Mouse (Mus musculus) retina, postnatal 7 days (tissue): ENCODE results near the gene Josd2.

Experiments used
- DNase-seq: peaks from one replicate; pipeline ENCODE4 v3.0.0-alpha.2; 2012; ENCODE audit warnings: low read depth, low spot score

The Josd2 gene

DNA sequence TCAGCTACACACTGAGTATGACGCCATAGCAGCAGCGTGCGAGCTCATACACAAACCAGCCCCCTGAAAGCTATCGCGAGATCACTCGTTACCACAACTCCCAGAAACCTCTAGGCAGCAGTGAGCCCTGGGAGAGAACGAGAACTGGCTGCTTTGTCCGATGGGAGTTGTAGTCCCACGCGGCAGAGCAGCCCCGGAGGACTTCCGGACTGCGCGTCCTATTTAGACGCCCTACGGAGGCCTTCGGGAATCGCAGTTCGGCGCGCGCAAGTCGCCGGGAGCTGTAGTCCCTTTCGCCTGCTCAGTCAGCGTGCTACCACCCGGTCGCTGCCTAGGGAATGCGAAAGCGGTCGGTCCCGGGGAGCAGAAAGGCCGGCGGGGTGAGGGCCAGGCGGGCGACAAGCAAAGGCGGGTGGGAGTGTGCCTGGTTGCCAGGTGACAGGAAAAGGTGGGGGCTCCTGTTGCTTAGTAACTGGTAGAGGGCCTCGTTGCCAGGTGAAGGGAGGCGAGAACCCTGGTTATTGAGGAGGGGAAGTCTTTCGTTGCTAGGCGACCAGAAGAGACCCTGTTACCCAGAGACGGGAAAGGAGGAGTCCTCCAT is at the start of gene Josd2:
TSS of gene Josd2 (plus strand) at position 170 of the 601 bp plus-strand sequence.
- peak; percentile 92 for DNase-seq

DNA sequence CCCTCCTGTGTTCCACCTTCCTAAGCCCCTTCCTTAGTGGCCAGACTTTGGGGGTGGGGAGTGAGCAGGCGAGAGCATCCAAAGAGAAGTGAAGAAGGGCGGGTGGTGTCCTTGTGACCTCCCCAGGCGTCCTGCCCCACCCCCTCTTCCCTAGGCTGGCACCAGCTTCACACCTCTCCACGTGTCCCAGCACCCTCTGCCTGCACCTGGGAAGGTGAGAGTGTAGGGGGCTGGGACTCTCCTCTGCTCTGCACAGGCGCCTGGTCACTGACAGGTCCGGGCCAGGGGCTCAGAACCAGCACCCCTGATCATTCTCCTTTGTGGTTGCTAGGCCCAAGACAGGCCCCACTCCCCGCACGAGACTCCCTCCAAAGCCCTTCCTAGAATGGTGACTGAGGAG is 40.1 kb upstream of the Josd2 start:
- no peak for DNase-seq

DNA sequence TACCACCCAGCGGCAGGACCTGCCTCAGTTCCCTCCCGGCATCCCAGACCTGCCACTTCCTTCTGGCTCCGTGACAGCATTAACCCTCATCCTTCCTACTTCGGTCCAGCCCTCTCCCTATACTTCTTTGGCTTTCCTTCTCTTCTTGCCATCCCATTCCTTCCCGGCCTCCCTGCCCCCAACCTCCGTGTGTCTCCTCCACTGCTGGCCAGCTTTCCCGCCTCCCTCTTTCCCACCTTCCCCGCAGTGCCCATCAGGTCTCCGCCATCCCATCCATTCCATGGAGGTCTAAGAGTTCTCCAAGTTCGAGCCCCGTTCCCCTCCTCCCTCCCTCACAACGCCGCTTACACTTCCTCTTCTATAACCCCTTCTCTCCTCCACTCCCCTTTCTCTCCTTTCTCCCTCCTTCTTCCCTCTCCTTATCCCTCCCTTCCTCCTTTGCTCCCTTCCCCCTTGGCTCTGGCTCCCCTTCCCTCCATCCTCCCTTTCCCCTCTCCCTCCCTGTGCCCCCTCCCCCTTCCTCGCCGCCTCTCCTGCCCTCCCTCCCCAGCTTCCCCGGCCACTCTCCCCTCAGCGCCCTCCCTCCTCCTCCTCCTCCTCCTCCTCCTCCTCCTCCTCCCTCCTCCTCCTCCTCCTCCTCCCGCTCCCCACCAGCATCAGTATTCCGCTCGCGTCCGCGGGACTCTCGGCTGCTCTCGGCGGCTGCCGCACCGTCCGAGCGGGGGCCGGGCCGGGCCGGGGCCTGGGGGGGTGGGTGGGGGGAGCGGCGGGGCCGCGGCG is 39.4 kb upstream of the Josd2 start:
- DNase-seq = no peak

DNA sequence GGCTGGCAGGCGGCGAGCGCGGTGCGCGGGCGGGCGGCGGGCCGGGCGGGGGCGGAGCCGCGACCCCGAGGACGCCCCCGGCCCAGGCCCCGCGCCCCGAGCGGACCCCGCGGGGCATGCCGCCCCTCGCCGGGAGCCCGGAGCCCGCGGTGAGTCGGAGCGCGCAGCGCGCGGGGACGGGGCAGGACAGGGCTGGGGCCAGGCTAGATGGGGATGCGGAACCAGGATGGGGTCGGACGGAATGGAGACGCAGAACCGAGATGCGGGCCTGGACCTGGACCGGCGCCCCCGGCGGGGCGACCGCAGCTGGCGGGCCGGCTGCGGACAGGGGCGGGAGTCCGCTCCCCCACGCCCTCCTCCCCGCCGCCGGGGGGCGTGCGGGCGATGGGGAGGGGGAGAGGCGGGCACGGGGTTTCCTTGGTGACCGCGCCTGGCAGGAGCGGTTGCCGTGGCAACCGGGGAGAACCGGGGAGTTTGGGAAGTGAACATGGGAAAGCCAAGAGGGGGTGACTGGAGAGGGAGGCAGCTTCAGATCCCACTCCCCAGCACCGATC is 38.7 kb upstream of the Josd2 start, which contains the start of gene Lrrc4b:
TSS of gene Lrrc4b (plus strand) at position 51 of the 554 bp plus-strand sequence.
- no peak for DNase-seq

DNA sequence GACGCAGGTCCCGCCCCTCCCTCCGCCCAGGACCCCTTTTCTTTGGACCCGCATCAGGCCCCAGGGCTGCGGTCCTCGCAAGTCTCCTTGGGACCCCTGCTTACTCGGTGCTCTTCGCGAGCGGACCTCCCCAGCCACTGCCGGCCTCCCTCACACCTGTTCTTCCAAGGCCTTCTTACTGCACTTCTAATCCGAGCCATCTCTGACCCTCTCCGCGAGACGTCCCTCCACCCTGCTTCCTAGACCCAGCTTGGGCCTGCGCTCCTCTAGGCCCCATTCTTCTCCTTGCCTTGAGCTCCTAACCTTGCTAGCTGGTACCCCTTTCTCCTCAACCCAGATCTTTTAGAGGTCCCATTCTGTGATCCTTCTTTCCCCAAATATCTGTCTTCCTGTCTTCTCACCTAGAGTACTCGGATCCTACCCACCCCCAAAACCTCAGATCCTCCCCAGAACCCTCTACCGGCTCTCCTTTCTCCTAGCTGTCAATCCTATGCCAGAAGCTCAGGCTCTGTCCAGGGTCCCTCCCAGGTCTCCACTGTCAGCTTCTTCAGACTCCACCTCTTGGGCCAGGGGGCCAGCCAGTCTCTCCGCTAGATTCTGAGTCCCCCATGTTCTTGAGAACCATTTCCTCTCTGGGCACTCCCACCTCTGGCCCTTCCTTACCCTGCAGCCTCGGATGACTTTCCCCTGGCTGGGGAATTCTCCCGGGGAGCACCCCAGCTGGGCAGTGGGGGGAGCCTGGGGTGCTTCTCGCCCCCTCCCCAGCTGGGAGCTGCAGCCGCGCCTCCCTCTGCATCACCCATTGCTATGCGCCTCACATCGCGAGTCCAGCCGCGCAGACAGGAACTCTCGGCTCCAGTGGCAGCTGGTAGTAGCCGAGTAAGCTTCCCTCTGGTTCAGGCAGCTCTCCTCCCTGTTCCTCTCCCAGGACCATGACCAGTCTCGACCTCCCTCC is 38.0 kb upstream of the Josd2 start:
- no peak for DNase-seq

DNA sequence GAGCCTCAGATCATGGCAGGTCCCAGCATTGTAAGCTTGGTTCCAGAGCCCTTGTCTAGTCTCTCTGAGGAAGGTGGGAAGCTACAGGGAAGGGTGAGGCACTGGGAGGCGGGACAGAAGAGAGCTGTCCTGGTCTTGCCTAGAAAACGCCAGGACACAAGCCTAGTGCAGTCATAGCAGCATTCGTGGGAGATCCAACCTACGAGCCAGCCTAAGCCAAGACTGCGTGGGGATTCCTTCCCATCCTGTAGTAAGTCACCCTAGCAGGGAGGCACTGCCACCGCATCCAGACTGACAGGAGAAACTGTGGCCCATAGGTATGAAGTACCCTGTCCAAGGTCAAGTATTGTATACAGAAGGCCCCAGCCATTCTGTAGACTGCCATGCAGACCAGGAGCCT is 35.2 kb upstream of the Josd2 start:
- no peak for DNase-seq

DNA sequence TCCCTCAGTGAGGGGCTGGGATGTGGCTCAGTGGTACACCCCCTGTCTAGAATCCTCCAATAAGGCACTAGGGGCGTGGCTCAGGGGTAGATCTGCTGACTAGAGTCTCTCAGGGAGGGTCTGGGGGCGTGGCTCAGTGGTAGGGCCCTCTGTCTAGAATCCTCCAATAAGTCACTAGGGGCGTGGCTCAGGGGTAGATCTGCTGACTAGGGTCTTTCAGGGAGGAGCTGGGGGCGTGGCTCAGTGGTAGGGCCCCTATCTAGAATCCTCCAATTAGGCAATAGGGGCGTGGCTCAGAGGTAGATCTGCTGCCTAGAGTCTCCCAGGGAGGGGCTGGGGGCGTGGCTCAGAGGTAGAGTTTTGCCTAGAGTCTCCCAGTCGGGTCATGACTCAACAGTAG is 34.4 kb upstream of the Josd2 start:
- DNase-seq = no peak

DNA sequence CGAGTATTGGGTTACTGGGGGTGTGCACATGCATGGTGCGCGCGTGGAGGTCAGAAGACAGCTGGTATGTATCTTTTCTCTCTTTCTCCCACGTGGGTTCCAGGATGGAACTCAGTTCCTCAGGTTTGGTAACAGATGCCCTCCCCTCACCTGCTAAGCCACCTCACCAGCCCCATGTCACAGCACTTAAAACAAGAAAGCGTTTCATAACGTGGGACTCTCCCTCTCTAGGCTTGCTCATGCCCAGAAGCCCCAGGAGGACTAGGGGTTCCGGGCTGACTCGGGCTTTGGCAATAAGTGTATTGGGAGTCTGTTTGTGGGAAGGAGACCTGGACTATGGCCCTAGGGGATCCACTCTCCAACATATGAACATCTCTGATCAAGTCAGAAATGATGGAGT is 33.7 kb upstream of the Josd2 start:
- DNase-seq = no peak

DNA sequence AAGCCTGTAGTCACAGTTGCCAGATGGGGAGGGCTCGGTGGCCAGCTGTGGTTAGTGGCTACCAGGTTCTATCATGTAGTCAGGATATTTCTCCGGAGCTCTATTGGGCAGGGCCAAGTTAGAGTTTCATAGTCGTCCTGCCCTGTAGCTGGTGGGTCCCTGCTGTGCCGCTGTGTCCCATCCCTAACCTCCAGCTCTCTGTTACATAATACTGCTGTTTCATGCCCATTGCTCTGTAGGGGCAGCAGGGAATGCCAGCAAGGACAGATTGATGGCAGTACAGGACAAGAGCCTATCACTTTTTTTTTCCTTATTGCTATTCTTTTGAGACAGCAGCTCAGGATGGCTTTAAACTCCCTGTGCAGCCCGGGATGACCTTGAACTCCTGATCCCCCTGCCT is 32.0 kb upstream of the Josd2 start:
- no peak for DNase-seq

DNA sequence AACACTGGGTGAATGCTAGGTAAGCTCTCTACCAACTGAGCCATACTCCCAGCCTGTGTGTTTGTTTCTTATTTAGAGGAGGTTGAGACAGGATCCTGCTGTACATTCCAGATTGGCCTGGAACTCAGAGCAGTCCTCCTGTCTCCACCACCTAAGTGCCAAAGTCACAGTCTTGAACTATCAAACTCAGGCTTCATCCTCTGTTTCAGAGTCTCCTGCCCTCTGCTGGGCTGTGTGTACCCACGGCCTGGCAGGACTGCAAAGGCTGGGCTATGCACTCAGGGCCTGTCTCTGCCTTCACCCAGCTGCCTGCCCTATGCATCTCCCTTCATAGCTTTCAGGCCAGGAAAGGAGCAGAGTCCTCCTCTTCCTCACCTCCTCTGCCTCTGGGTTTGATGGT is 31.5 kb upstream of the Josd2 start:
- no peak for DNase-seq

DNA sequence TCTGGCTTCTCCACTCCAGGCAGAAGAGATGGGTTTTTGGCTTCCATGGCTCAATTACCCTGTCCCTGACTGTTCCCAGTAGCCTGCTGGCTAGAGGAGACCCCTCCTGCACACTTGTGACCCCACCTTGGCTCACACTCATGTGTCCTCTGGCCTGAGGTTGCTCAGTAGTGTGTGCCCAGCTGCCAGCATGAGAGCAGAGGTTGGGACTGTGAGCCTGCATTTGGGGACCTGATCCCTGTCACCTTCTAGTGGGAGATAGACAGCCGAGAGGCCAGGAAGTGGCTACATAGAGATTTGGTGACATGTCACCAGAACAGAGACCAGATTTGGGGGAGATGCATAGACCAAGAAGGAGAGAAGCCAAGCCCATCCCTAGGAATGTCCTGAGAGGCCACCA is 30.6 kb upstream of the Josd2 start:
- no peak for DNase-seq

DNA sequence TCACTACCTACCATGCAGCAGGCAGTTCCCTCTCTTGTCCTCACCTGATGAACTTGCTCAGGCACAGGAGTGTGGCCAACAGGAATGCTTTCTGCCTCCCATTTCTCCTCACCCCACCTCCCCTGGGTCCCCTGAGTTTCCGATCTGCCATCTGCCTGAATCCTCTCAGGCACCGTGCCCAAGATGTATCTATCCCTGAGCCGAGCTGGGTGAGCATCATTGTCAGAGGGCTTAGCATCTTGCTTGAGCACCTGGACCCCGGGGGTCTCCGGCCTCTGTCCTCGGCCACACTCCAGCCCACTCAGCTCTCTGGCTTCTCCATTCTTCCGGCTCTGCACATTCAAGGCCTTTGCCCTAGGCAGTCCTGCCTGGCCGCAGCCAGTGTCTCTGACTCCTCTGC is 29.8 kb upstream of the Josd2 start:
- no peak for DNase-seq

DNA sequence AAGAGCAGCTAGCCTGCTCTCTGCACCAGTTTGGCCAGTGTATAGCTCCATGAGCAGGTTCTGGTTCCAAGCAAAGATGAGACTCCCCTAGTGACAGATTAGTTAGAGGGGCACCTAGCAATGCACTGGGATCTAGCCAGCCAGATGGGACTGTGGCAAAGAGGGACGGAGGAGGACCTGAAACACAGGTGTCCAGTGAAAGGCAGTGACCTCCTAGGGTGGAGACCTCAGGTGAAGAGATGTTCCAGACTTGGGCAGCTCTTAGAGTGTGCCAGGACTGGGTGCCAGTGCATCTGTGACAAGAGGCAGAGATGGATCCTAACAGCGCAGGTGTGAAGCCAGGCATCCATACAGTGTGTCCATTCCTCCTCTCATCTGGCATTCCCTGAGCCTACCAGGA is 28.1 kb upstream of the Josd2 start:
- DNase-seq = no peak

DNA sequence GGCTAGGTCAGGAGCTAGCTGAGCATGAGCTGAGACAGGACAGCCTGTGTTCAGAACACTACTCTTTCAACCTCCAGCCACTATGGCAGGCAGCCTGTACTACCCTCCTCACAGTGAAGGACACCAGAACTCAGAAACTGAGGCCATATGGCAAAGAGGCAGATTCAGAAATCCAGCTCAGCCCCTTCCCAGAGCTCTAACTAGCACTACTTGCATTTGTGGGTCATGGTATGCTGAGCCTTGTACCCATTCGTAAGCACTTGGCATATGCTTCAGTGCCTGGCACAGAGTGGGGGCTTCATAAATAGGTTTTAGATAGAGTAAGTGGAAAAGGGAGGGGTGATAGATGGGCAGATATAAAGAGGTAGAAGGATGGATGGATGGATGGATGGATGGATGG is 27.3 kb upstream of the Josd2 start:
- DNase-seq = no peak

DNA sequence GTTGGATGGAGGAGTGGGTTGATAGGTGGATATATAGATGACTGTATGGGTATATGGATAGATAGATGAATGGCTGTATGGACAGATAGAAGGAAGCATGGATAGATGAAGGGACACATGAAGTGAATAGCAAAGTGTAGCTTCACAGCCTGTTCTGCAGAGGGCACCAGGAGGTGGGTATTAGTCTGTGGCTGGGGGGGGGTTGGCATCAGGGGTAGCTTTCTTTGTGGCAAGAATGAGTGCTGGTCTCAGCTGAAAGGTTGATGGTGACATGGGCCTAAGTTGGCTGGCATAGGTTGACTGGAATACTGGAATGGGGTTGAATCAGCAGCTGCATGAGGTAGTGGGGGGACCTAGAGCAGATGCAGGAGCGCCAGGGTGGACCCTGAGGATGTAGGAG is 26.6 kb upstream of the Josd2 start:
- DNase-seq = no peak

DNA sequence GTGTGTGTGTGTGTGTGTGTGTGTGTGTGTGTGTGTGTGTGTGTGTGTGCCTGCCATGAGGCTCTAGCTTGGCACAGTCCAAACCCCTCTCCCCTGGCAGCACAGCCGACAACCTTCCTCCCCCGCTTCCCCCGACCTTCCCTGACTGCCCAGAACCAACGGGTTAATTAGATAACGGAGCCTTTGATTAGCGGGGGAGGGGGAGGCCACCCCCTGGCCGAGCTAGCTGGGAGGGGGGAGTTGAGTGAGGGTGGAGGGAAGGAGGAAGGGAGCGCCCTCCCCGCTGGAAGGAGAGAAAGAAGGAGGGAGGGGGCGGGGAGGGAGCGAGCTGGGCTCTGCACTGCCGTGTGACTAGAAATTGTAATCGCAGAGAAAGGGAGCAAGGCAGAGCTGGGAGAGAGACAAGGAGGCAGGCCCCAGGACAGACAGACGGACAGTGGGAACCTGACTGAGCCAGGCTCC is 26.1 kb upstream of the Josd2 start:
- no peak for DNase-seq

DNA sequence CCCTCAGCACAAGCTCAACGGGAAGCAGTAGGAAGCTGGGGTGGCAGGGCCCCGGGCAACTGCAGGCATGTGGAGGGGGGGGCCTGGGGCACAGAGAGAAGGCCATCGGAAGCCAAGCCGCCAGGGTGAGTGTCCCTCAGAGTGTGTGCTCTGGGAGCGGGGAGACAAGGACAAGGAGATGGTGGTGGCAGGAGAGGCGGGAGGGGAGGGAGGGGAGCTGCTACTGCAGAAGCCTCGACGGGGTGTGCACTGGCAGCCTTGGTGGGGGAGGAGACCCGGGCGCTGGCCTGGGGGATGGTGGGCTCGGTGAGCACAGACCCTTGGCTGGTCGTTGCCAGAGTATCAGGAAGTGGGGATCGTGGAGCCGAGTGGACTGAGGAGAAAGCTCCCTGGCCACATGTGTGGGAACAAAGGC is 25.4 kb upstream of the Josd2 start:
- no peak for DNase-seq

DNA sequence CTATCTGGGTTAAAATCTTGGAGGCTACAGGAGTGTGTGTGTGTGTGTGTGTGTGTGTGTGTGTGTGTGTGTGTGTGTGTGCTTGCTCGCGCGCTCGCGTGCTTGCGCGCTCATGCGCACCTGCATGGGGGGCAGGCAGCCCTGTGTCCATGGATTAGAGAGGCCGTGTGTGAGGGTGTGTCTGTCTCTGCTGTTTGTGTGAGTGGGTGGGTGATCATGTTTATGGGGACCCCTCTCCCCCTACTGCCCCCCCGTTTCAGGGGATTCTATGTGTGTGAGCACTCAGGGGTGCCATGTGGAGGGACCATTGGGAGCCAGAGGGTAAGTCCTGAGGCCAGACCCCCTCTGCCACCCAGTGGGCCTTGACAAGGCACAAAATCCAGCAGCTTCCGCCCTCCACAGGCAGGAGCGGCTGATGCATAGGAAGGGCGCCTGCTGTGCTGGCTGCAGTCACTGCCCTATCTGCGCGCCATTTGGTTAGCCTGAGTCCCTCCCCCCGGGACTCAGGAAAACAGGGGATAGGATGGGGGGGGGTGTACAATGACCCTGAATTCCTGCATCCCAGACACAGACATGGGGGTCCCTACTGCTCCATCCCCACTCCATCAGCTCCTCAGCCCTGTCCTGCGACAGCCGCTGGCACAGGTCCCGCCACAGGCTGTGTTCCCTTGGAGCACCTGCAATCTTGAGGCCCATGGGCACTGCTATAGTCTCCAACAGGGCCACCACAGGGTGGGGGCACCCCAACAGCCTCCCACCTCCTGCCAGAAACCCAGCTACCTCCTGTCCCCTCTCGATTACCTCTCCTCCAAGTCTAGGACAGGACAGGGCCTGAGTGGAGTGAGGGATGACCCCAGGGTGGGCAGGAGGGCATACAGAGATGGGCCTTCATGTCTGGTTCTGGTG is 24.3 kb upstream of the Josd2 start:
- no peak for DNase-seq

DNA sequence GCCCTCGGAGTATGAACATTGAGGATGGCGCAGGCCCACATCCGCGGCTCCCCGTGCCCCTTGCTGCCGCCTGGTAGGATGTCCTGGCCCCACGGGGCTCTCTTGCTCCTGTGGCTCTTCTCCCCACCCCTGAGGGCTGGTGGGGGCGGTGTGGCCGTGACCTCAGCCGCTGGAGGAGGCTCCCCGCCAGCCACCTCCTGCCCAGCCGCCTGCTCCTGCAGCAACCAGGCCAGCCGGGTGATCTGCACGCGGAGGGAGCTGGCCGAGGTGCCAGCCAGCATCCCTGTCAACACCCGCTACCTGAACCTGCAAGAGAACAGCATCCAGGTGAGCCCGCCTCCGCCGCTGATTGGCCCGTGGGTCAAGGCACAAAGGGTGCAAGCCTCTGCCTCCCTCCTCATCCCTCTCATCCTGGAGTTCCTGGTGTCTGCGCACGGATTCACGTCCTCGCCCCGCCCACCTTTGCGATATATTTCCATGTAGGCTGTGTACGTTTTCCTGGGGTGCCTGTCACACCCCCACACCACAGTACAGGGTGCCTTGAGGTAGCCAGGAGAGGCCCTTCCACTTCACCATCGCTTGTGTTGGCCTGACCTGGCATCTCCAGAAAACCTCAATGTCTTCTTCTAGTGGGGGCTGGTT is 22.8 kb upstream of the Josd2 start:
- DNase-seq = no peak

DNA sequence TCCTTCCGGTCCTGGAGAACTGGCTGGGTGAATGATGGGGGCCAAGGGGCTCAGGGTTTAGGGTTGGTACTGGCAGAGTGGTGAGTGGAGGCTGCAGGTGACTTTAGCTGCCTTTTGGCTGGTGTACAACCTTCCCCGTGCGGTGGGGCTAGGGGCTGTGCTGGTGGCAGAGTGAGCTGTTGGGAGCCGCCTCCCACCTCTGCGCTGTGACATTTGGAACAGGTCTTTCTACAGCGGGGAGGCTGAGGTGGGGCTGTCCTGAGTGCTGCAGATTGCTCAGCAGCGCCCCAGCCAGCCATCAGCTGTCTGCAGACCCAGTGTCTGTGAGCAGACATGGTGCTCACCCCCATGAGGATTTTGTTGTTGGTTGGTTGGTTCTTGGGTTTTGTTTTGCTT is 22.3 kb upstream of the Josd2 start:
- no peak for DNase-seq
